Mouse (Mus musculus) left cerebral cortex, adult 2 months (tissue): ENCODE data around the gene BC049715. TPM values are rescaled to one million over a fixed set of nuclear protein-coding genes. Genes with fewer than 3 reads are reported as not detected.
A peak's percentile ranks its signal among the peaks of the same experiment; 100 is the strongest.

Experiments used
- DNase-seq, 2 experiments: peaks; one replicate each; pipeline ENCODE4 v3.0.0; 2021 to 2022; ENCODE audit warnings: low spot score in 2 of 2, mixed read lengths in 1 of 2; ENCODE audit errors: extremely low spot score in 1 of 2
- H3K27ac ChIP-seq: fragments of 200-600 bp; 2 replicates; pipeline ENCODE4 v1.8.1; 2022
- H3K4me3 ChIP-seq: fragments of 200-600 bp; 2 replicates; pipeline ENCODE4 v1.8.1; 2022
- CTCF ChIP-seq: fragments of 200-600 bp; IDR thresholded peaks from 2 replicates; pipeline ENCODE4 v1.8.1; 2022; ENCODE audit warnings: antibody characterized with exemption, mild to moderate bottlenecking, moderate library complexity
- intact Hi-C: fragments of 180-260 bp; cut with DNase I; formaldehyde crosslinking; loops from one replicate; pipeline ENCODE4 v1.15.1; 2025
- total RNA-seq, 2 experiments: library from RNA; stranded (reverse); gene quantifications; 2 replicates each; pipeline ENCODE4 v1.2.3; 2021

Gene BC049715
- total RNA-seq, 2 experiments from 2014 or later = 2.4 to 3.9 TPM

DNA sequence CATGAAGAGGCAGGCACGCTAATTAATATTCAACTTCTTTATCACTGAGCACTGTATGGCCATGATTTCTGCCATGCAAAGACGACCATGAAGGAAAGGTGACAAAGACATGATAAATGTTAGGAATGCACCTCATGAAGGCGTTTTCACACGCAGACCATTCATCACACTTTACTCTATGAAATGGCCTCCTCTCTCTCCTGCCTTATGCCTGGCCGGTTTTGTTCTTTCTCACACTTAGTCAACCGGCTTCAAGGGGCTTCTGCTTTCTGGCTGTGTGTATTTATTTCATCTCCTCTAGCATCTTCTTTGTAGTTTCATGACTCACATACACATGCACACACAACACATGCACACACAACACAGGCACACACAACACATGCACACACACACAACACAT, 26.2 kb upstream of the BC049715 start:
- Histone ChIP-seq H3K27ac (no peak overlapping the region), H3K4me3 (no peak overlapping the region)
- no peak for TF ChIP-seq CTCF
- intact Hi-C loops = no loop called here
- DNase-seq = no peak

DNA sequence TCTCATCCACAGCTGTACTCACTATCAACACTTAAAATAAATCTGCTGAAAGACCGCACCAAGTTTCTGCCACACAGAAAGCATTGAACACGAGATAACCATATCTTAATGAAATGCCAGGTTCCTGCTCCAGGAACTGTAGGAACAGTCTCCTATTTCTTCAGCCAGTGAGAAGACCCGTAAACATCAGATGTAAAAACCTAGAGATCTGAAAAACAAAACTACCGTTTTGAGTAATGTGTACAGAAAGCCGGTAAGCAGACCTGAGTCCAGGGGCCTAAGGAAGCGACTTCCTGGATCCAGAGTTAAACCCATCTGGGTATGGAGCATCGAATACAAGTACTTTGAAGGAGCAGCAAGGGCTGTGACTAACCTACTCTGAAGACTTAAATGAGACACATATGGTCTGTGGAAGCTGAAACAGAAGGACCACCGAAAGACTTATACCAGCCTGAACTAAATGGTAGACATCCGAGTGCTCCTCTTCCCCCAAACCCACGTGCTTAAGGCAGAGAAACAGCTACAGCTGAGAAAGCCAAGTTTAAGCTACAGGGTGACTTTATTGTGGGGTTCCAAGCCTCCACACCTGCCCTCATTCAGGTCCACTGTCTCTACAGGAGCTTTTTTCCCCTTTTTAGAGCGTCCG, 24.2 kb upstream of the BC049715 start:
- intact Hi-C loops = no loop called here
- TF ChIP-seq CTCF = no peak
- Histone ChIP-seq H3K27ac (peak overlapping the region; percentile 100; the same call in 1 of the 2 replicates), H3K4me3 (peak overlapping the region; percentile 72)
- no peak for DNase-seq

DNA sequence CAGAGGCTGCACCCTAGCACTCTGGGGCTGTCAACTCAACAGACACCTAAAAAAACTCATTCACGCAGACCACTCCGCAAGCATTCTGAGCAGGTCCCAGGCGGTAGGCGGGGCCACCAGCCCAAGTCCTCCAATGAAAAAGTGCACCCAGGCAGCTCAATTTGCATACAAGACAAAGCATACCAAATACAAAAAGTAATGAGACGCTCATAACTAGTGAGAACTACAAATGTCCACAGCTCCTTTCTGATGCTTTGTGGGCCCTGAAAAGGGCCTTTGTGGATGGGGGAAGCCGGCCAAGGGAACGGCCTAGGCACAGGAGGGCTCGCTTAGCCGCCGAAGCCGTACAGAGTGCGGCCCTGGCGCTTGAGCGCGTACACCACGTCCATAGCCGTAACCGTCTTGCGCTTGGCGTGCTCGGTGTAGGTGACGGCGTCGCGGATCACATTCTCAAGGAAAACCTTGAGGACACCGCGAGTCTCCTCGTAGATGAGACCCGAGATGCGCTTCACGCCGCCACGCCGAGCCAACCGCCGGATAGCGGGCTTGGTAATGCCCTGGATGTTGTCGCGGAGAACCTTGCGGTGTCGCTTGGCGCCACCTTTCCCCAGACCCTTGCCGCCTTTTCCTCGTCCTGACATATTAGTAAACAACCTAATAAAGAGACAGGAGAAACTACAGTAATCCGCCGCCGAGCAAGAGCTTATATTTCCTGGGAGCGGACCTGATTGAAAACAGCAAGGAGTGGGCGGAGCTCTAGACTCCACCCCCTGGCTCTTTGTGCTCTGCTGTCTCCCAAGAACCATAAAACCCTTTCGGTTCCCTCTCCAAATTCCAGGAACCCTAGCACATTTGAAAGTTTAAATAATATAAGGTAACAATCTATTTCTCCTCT, 23.4 kb upstream of the BC049715 start, which contains the start of gene Hist4h4:
Hist4h4 (minus strand) TSS at position 677 of the 895 bp plus-strand sequence.
- intact Hi-C loops = loop anchor here (1.0 kb wide), 1 partner anchor 23 kb away; the partner anchor contains the start of gene BC049715
- H3K27ac ChIP-seq = peak within 1 kb of the TSS; percentile 100
- TF ChIP-seq CTCF = no peak
- H3K4me3 ChIP-seq = peak within 1 kb of the TSS; percentile 72
- DNase-seq = peak; percentile 97 to 99

DNA sequence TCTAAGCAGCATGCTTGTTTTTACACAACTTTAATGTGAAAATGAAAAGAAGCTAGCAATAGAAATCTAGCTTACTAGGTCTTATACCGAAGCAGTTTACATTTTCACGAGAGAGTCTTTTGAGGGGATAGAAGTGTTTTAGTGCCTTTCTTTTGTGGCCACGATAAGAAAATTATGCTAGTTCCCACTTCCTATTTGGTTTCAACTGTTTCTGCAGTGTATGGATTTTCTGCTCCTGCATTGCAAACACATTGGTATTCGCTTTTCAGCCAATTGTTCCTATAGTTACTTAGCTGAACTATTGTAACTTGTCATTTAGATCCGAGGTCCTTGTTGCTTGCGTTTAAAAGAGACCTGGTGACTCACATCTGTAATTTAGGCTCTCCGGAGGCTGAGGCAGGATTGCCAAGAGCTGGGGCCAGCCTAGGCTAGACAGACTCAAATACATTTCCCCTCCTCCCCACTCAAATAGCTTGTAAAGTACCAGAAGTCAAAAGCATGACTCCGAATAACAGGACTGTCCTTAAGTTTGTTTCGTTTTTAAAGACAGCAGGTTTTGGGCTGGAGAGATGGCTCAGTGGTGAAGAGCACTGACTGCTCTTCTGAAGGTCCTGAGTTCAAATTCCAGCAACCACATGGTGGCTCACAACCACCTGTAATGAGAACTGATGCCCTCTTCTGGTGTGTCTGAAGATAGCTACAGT, 22.6 kb upstream of the BC049715 start:
- Histone ChIP-seq H3K27ac (peak overlapping the region; percentile 100), H3K4me3 (peak overlapping the region; percentile 72)
- intact Hi-C loops = loop anchor here (1.0 kb wide), 1 partner anchor 22 kb away; the partner anchor contains the start of gene BC049715
- DNase-seq = no peak
- TF ChIP-seq CTCF = no peak; the same call in 1 of the 2 replicates

DNA sequence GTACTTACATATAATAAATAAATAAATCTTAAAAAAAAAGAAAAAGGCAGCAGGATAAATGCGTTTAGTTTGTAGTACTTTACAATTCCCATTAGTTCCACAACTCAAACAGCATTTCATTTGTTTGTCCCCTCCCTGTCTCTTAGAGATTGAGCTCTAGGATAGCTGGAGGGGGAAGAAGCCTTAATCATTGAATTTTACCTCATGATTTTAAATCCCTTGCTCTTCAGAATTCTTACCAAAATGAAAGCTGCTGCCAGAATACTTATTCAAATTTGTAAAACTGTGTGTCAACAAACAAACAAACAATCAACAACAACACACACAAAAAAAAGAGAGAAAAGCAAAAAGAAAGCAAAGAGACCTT, 22.0 kb upstream of the BC049715 start:
- intact Hi-C loops = no loop called here
- no peak for TF ChIP-seq CTCF
- no peak overlapping the region for H3K27ac ChIP-seq
- no peak for DNase-seq
- no peak overlapping the region for H3K4me3 ChIP-seq

DNA sequence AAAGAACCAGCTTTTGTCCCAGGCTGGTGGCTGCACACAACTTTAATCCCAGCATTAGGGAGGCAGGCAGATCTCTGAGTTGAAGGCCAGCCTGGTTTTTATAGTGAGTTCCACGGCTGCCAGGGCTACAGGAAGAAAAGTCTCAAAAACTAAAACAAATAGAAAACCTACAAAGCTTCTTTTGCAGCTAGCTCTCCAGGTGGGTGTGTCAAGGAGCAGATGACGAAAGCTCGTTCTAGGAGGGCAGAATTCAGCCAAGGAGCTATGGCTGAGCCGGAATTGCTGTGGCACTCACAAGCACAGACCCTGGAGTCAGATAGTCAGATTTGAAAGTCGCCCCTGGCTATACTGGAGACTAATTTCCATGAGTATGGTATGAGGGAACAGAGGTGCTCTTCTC, 20.6 kb upstream of the BC049715 start:
- TF ChIP-seq CTCF = no peak
- no peak for DNase-seq
- intact Hi-C loops = no loop called here
- H3K27ac ChIP-seq = no peak overlapping the region
- H3K4me3 ChIP-seq = no peak overlapping the region

DNA sequence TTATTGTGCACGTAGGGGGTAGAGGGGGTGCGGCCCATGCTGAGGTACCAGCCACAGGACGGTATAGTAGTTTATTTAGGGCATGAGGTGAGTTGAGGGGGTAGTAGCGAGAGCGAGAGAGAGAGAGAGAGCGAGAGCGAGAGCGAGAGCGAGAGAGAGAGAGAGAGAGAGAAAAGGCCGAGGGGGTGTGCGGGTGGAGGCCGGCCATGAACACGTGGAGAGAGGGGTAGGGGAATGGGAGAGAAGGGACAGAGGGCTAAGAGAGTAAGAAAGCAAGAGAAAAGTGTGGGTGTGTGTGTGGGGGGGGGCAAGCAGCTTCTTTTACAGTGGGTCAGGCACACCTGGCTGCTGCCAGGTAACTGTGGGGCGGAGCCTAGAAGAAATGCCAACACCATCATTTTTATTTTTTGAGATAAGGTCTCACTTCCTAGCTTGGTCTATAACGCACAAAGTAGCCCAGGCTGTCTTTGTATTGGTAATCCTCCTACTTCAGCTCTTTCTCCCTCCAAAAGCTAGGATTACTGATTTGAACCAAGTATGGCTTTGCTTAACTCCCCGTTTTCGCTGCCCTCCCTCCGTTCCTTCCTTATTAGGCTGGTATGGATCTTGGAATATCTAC, 19.9 kb upstream of the BC049715 start:
- DNase-seq = no peak
- Histone ChIP-seq H3K27ac (peak overlapping the region; percentile 76), H3K4me3 (peak overlapping the region; percentile 65)
- TF ChIP-seq CTCF = no peak
- intact Hi-C loops = loop anchor here (1.0 kb wide), 1 partner anchor 21 kb away; the partner anchor contains the start of gene Wbp11

DNA sequence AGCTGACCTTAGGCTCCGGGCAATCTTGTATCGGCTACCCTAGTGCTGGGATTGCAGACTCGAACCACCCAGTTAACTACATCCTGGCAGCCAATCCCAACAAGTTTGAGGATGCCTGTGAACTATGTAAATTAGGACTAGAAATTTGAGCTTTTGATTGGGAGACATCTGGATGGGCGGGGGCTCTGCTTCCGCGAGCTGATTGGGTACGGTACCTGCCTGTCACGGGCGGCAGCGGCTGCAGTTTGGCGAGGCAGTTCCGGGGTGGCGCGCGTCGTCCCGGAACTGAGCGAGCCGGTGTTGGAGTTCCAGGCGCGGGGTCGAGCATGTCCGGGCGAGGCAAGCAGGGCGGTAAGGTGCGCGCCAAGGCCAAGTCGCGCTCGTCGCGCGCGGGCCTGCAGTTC, 19.4 kb upstream of the BC049715 start, which contains the start of gene H2afj:
H2afj (plus strand) TSS at position 231 of the 404 bp plus-strand sequence.
- intact Hi-C loops = loop anchor here (1.0 kb wide), 1 partner anchor 20 kb away; the partner anchor contains the start of gene Wbp11

DNA sequence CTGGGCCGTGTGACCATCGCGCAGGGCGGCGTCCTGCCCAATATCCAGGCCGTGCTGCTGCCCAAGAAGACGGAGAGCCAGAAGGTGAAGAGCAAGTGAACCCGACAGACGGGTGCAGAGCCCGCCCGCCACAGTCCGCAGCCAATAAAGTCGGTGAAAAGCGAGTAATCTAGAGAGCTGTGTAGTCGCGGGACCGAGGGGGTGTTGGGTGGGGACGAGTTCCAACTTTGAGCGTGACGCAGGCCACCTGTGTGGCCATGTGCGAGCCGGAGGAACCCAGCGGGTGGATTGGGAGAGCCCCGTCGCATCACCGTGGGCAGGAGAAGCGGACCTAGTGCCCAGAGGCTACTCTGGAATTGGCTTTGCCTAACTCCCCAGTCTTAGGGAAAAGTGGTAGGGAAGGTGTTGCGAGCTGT, 18.8 kb upstream of the BC049715 start:
- no peak for TF ChIP-seq CTCF
- intact Hi-C loops = loop anchor here (1.0 kb wide), 1 partner anchor 20 kb away; the partner anchor contains the start of gene Wbp11
- H3K4me3 ChIP-seq = peak overlapping the region; percentile 65
- H3K27ac ChIP-seq = peak overlapping the region; percentile 89
- peak; percentile 42 to 47 for DNase-seq

More for the DNA sequence above, 19.4 kb upstream of the BC049715 start, which contains the start of gene H2afj:
- no peak; the same call in 1 of the 2 replicates for TF ChIP-seq CTCF
- DNase-seq = peak; percentile 98 to 100
- Histone ChIP-seq H3K27ac (peak within 1 kb of the TSS; percentile 89), H3K4me3 (peak within 1 kb of the TSS; percentile 65)

DNA sequence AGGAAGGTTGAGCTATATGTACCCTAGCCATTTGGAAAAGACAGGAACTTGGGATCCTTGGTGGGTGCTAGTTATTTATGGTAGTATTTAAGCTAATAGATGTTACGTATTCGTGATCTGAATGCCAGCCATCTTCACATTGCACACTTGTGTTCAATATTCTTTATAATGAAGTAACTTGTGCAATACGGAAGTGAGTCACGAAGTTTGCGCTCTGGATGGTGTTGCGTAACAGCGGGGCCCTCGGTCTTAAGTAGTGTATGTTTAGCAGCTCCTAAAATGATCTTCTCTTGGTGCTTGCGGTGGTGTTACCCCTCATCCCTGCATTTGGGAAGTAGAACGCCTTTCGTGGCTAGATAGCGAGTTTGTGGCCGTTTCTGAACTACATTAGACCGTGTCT, 18.3 kb upstream of the BC049715 start:
- DNase-seq = no peak
- TF ChIP-seq CTCF = no peak
- H3K4me3 ChIP-seq = peak overlapping the region; percentile 65
- H3K27ac ChIP-seq = peak overlapping the region; percentile 89
- intact Hi-C loops = no loop called here

DNA sequence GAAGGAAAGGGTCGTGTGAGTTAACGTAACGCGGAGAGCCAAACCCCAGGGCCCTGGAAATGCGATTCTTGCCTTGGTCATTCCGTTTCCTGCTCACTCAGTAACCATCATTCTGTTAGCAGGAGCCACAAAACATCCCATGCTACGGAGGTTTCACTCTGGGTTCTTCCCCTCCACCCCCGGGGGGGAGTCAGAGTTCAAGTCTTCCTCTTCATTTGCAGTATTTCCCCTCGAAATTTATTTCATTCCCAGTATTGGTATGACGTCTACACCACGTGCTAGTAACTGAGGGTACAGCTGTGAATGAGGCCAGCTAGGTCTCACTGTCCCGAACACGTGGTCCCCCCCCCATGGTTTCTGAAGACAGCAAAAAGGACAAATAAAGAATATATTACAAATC, 17.8 kb upstream of the BC049715 start:
- peak overlapping the region; percentile 65 for H3K4me3 ChIP-seq
- H3K27ac ChIP-seq = no peak overlapping the region
- intact Hi-C loops = no loop called here
- DNase-seq = no peak
- TF ChIP-seq CTCF = no peak
